Mouse (Mus musculus) thymus, postnatal 14 days (tissue): ENCODE data around the gene E2f8.

Source experiments
- DNase-seq: peaks from one replicate; pipeline ENCODE4 v3.0.0; 2021

Gene E2f8

GRCm38 (mm10) chr7:48881486-48881885 is at the start of gene E2f8:
Gene E2f8, minus strand, starts transcription at chr7:48881596.
- DNase-seq: peak; percentile 85

DNA sequence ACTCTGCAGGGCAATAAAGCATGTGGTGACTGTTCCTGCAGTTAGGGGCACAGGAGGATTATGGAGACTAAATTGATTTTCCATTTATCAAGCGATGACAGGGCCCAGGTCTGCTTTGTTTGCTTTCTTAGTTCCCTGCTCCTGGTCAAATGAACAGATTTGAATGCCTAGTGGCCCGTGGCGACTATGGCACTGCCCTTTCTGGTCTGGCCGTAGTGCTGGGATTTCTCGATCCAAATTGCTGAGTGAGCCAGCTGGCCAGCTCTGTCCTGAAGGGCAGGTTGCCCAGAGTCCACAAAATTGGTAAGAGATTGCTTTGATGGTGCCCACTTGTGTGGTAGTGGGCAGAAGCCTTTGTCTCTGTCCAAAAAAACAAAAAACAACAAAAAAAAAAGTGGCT is 49.0 kb upstream of the E2f8 start:
- DNase-seq: no peak

DNA sequence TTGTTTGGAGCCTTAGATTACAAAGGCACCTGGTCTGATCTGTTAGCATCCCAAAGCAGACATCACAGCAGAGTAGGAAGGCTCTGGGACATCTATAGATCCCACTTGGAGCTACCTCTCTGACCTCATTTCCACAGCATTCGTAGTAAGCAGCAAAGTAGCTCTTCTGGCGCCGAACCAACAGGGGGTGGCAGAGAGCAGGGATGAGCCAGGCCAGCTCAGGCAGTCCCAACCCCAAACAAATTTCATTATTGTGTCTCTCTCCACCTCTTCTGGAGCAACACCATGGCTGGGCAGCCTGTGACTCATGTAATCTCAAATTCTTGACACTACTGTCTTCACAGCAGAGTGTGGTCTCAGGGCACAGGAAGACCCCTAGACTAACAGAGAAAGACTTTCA is 47.0 kb upstream of the E2f8 start:
- DNase-seq: peak; percentile 75

DNA sequence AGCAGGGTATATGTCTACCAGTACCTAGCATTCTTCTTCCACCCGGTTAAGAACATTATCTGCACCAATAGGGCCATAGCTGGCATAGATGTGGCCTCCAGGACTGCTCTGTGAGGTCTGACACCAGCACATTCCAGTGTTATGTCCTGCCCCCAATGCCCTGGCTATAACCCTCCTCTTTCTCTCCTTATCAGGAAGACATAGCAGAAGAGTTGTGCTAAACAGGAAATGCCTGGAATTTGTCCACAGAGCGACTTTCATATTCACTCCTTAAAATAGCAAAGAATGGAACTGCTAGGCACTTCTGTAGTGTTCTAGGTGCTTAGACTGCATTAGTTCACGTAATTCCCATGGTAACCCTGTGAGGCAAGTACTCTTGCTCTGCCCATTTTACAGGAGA is 43.8 kb upstream of the E2f8 start:
- DNase-seq: no peak

DNA sequence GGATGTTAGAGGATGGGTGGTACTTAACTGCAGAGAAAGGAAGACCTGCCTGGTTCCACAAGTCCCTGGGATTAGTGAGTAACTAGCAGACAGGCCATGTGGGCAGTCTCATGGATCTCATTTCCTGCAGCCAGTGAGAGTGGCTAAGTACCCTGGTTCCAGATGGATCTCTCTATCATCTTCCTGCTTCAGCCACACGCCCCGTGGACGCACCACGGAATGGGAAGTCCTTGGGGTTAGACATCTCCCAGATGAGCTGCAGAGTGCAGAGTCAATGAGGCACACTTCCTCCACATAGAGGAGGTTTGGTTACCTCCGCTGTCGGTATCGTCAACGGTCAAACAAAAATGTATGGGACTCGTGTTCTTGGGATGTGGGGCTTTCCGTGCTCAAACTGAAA is 42.2 kb upstream of the E2f8 start:
- no peak for DNase-seq

- DNase-seq: no peak
These were observed 37.0 kb upstream of the E2f8 start for GRCm38 (mm10) chr7:48918389-48918788.

DNA sequence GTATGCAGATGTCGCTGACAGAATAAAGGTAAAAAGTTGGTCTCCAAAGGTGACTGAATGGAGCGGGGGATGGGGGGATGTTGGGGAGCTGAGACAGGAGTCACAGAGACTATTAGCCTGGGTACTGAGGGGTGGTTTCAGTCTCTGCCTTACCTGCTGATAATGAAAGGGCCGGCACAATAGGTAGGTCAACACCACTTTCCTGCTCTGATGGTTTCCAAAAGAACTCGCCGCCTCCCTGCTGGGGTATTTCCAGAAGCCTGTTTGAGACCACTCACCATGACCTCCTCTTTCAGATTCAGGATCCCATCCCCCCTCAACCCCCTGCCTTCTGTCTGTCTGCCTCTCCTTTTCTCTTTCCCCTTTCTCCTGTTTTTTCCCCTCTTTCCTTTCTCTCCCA is 36.6 kb upstream of the E2f8 start:
- no peak for DNase-seq

DNA sequence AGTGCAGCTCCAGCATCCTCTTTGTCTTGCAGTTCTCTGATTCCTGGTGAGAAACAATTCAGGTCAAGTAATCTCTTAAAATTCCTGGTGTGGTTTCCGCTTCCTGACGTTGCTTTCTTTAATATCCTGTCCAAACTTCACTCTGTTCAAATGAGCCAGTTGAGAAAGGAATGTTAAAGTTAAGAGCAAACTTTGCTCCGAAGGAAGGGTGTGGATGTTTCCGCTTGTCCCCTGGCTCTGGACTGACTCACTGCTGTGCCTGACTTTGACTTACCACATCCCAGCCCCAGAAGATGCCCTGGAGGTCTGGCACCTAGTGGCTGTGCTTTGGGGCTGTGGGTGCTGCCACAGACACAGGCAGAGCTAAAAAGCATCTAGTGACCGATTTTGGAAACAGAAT is 36.1 kb upstream of the E2f8 start:
- DNase-seq: no peak

DNA sequence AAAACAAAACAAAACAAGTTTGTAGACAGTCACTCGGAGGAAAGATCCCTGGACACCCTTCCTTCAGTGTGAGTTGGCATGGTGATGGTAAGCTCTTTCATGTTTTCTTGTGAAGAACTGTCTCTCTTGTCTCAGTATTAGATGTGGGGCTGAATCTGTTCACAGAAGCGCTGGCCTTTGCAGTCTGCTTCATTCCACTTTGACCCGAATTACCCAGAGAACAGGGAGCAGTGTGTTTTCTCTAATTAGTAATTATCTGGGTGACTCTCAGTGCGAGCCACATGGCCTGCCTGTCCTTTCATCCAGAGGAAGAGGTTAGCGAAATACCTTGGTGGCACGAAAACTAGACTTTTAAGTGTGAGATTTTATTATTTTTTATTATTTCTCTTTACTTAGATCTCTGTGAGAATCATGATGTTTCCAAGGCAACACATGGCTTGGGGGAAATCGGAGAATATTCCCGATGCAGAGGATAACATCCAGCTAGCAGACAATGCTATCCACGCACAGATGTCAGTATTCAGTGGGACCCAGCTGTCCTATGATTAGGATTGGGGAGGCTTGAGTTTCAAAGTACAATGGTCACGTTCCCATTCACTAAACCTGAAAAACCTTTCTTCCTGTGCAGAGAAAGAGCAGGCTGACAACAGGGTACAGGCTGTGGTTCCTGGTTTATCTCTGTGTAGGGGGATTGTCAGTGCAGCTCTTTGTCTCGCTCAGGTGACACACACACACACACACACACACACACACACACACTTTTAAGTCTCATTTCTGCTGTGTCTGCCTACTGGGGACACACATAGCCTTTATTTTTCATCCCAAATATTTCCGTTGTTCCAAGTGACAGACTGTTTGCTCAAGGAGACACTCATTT is 33.5 kb upstream of the E2f8 start:
- no peak for DNase-seq

DNA sequence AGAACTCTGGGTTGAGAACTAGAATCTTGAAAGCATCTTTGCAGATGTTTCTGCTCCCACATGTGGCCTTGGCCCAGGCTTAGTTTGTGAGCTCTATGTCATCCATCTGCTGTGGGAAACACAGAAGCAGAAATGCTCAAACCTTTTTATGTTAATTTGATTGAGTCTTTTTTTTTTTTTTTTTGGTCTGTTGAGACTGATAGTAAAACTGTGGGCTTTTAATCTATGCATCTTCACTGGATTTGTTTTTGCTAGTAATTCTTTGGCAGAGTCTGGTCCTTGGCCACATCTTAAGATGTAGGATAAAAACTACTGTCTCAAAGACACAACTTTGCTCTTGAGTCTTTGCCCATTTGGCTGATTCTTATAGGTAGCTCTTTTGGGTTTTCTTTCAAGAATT is 29.8 kb upstream of the E2f8 start:
- no peak for DNase-seq

DNA sequence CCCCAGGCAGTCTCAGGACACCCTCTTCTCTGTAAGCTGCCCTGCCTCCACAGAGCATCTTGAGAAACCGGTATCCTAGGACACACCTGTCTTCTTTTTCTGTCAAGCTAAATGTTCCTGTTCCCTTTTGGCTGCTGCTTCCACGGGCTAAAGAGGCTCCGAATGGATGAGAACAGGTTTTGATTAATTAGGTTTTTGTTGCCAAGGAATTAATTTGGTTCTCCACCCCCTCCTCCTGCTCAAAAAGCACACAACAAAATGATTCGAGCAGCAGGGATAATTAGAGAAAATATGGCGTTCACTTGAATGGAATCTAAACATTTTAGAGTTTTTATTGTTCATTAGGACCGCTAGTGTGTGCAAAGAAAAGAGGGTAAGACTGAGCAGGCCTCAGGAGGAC is 28.9 kb upstream of the E2f8 start:
- no peak for DNase-seq

GRCm38 (mm10) chr7:48909342-48909671 is 27.9 kb upstream of the E2f8 start:
- no peak for DNase-seq

DNA sequence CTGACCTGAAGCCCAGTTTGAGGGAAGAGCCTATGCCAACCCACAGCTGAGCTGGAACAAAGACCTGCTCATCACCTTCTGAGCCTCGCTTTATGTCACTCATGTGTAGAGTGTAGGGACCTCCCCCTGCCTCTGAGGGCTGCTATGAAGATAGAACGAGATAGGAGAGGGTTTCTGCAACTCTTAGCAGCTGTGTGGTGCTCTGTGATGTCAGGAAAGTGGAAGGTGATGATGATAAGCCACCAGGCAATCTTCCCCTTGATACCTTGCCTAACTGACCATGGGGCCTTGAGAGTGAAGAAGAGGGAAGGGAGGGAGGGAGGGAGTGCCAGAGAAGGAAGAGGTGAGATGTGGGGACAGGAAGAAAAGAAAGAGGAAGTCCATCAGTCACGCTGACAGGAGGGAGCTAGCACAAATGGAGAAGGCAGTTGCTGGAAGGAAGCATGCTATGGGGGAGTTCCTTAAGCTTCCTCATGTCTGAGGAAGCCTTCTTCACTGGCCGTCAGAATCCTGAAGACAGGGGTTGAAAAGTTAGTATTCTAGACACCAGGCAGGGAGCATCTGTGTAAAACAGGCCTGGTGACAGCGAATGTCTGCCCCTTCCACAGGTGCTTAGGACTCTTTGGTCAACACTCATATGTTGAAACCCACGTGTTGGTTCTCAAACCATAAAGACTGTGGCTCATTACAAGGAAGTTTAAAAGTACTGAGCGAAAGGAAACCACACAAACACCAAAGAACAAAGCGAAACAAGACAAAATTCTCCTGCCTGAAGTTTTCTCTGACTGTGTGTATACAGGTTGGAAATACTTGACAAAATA is 27.3 kb upstream of the E2f8 start, which contains the start of gene Nav2:
TSS of gene Nav2 (plus strand) at position 196 of the 821 bp plus-strand sequence.
- DNase-seq: peak; percentile 48

- no peak for DNase-seq
These were observed 21.1 kb upstream of the E2f8 start for GRCm38 (mm10) chr7:48902454-48902853.

GRCm38 (mm10) chr7:48900408-48901167 is 19.2 kb upstream of the E2f8 start:
- peak; percentile 31 for DNase-seq

GRCm38 (mm10) chr7:48898416-48898815 is 17.0 kb upstream of the E2f8 start:
- DNase-seq: peak; percentile 32

- no peak for DNase-seq
These were observed 16.3 kb upstream of the E2f8 start for GRCm38 (mm10) chr7:48897539-48898163.

GRCm38 (mm10) chr7:48896051-48896450 is 14.7 kb upstream of the E2f8 start:
- no peak for DNase-seq

DNA sequence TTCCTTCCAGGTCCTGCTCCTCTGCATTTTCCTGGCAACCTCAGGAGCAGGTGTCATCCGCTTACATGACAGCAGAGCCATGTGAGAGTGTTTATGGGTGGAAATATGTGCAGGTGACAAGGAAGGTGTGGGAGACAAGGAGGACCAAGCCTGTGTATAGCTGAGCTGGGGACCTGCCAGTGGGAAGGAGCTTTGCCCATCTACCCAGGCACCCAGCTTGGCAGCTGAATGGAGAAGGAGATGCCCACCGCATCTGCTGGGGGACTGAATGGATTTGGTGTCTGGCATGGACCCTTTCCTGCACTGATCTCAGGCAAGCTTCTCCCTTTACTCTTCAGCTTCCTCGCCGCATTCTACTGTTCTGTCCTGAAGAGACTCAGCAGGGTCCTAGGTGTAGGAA is 14.1 kb upstream of the E2f8 start:
- no peak for DNase-seq

GRCm38 (mm10) chr7:48894763-48895162 is 13.4 kb upstream of the E2f8 start:
- no peak for DNase-seq

DNA sequence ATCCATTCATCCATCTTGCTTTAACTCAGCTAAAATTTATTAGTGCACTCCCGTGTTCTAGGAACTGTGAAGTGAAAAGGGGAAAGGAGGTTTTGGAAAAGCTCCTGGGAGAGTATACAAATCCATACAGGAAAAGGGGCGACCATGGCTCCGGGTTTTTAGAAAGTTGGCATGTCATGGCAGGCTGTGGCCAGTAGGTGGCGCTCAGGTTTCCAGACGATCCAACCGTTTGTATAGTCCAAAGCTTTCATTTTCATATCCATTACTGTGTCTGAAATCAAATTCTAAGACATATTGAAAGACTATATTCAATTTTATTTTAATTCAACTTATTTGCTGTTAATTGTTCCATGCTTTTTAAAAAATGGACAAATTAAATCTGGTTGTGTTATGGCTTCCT is 12.8 kb upstream of the E2f8 start:
- DNase-seq: peak; percentile 65

GRCm38 (mm10) chr7:48893093-48893492 is 11.7 kb upstream of the E2f8 start:
- no peak for DNase-seq

- DNase-seq: no peak
These were observed 9.6 kb upstream of the E2f8 start for GRCm38 (mm10) chr7:48891029-48891428.
